Mouse (Mus musculus): ENCODE data around the gene Jam2. TPM values are rescaled to one million over a fixed set of nuclear protein-coding genes. Genes with fewer than 3 reads are reported as not detected.

Gene Jam2
- total RNA-seq, 2 experiments from 2014 or later = 24.6 to 25.5 TPM

DNA sequence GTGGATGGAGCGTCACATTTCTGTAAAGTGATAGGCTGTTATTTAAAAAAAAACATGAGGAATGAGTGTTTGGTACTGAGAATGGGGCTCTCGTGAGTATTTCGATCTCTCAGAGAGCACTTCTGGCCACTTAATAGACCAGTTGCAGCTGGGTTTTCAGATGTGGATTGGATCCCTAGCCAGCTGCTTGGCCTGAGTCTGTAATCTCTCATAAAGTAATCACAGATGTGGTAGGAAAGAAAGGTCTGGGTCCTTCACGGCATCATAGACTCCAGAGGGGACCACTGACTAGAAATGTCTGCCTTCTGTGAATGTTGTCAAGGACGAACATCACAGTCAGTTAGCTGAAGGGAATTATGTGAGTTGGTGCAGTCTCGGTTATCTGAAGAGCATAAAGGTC, 4.5 kb downstream of the Jam2 start:
- intact Hi-C loops (cut with DNase I) = loop anchor here (5.0 kb wide), 1 partner anchor 39 kb away; no protein-coding TSS in a partner anchor
- DNase-seq (ENCODE audit: low spot score in 2 of 2) = no peak

DNA sequence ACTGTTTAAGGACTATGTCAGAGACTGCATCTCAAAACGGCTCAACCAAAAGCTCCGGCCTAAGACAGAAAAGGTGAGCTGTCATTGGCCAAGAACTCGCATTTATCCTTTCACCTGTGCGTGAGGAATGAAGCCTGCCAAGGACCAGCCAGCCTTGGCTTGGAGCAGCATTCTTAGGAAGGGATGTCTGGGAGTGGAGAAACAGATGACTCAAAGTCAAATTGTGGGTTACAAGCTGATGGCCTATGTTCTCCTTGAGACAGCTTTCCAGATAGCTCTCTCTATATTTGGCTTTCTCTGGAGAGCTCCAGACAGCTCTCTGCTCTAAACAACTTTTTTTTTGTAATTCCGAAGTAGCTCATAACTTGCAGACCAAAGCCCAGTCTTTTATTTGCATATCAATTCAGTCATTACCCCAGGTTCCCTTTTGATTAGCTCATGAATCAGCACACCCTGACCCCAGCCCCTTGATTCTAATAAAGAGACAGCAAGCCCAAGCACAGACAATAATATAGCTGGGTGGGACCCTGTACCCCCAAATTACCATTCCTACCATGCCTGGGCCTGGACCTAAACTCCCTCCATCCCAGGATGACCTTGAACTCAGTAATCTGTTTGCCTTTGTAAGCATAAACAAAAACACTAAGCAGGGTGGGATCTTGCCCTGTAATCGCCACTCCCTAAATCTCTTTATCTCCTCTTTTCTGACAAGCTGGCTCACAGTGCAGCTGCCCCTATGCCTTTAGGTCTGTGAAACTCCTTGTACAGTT, 5.1 kb downstream of the Jam2 start:
- intact Hi-C loops (cut with DNase I) = loop anchor here (5.0 kb wide), 1 partner anchor 38 kb away; no protein-coding TSS in a partner anchor
- DNase-seq (ENCODE audit: low spot score in 2 of 2) = no peak

DNA sequence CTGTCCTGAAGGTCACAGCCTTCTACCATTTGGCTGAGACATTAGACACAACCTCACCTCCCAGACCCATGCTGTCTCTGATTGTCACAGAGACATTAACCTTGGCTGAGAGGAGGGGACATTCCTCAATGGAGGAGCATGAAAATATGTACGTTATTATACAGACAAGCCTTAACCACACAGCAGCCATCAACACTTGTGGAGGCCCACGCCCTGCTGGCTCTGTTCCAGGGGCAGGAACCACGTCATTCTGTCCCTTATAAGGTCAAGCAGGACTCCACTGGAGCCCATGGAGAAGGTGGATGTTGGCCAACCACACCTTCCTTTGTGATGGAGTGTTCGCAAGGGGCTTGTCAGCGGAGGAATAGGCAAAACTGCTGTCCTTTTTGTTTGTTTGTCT, 5.8 kb downstream of the Jam2 start:
- intact Hi-C loops (cut with DNase I) = loop anchor here (5.0 kb wide), 1 partner anchor 38 kb away; no protein-coding TSS in a partner anchor
- no peak for DNase-seq (ENCODE audit: low spot score in 2 of 2)

DNA sequence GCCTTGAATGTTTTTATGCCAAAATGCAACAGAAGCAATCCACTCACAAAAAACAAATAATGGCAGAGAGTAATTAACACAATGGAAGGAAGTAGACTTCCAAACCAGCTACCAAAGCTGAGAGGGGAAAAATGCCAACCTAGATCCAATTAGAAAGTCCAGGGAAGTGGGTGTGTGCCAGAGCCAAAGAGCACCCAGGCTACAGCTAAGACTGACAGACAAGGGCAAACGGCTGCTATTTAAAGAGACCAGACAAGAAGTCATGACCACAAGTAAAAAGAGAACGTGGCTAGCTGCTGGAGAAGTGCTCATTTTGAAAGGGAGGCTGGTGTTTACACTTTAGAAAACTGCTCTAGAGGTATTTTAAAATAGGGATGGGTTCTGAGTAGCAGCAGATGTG, 9.4 kb downstream of the Jam2 start:
- DNase-seq (ENCODE audit: low spot score in 2 of 2) = no peak
- intact Hi-C loops (cut with DNase I) = no loop called here

DNA sequence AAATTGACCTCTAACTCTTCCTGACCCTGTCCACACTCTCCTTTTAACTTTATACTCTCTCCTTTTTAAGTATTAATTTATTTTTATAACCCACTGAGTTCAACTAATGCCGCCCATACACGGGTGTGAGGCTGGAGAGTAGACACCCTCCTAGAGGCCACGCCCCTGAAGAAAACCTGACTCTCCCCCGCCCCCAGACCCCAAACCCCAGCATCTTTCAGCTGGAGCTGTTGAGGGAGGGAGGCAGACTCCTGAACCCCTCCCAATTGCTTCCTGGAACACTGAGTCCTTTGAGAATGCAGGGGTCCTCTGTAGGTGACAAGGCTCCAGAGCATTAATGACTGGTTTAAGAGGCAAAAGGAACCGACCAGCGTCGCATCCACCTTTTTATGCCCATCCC, 11.0 kb downstream of the Jam2 start:
- no peak for DNase-seq (ENCODE audit: low spot score in 2 of 2)
- intact Hi-C loops (cut with DNase I) = no loop called here

DNA sequence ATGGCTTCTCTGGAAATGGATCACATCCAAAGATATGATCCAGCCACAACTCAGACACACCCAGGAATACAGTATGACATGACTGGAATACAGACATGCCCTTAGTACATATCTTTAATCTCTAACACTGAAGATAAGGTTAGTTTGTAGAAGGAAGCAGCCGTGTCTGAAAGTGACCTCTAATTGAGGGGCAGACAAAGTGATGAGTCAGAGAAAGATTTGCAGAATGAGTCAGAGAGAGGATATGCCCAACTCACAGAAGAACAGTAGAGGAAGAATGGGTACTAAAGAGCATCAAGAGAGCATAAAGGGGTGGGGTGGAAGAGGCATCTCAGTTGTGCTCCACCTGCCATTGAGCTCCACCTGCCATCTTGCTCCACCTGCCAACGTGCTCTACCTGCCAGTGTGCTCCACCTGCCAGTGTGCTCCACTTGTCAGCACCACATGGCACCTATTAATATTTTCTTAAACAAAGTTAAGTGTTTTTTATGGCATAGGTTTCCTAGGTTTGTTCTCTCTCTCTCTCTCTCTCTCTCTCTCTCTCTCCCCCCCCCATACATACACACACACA, 16.8 kb downstream of the Jam2 start:
- intact Hi-C loops (cut with DNase I) = no loop called here

DNA sequence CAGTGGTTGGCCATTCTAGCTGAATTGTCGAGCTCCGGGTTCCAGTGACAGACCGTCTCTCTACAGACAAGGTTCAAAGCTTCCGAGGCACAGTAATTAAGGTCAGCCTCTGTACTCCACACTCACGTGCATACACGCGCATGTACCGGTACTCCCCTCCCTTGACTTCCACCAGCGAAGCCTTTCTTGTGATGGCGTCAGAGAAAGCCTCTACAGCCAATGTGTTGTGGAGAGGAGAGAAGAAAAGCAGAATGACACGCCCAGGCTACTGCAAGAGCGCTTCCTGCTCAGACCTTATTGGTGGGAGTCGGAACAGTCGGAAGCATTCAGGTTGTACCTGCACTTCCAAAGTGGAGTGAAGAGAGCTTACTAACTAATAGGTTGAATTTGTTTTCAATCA, 19.5 kb downstream of the Jam2 start:
- no peak for DNase-seq (ENCODE audit: low spot score in 2 of 2)
- intact Hi-C loops (cut with DNase I) = no loop called here

More for the DNA sequence above, 16.8 kb downstream of the Jam2 start:
- DNase-seq (ENCODE audit: low spot score in 2 of 2) = no peak

DNA sequence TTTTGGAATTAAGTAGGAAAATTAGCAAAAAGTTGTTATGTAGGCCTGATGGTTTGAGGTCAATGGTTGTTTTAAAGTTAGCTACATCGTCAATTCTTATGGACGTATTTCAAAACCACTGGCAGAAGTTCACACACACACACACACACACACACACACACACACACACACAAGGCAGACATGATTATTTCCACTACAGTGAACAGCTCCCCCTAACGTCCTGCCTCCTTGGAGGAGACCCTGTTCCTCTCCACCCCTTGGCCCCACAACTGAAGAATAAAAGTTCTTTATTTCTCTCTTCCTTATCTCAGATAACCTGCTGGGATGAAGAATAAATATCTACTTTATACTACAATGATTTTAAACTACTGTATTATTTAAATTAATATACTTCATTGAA, 21.4 kb downstream of the Jam2 start:
- intact Hi-C loops (cut with DNase I) = no loop called here
- DNase-seq (ENCODE audit: low spot score in 2 of 2) = no peak

DNA sequence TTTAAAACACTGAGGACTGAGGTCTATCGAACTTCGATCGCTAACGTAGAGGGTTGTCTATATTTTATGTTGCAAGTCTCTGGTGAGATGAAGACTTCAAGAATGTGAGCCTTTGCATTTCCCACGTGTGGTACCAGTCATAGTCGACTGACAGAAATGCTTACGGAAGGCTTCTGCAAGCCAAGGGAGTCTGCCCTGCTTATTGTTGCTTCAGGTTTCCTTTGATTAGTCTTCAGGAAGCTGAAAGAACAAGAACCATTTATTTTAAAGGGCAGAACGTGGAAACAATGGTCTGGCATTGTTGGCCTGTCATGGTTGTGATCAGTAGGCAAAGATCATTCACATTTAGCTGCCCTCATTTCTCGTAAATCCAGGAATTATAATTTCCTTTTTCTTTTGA, 22.8 kb downstream of the Jam2 start:
- intact Hi-C loops (cut with DNase I) = no loop called here
- no peak for DNase-seq (ENCODE audit: low spot score in 2 of 2)

DNA sequence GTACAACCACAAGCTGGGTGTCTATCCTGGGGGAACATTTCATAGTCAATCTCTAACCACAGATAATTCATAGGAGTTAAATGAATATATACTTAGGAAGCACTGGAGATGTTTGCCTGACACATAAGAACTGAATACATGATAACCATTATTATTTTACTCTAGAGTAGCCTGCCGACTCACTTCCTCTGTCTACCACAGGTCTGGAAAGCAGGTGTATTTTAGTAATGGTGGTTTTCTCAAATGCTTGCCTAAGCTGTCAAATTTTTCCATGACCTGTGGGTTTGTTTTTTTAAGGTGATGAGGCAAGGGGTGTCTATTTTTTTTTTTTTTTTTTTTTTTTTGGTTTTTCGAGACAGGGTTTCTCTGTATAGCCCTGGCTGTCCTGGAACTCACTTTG, 26.1 kb downstream of the Jam2 start:
- no peak for DNase-seq (ENCODE audit: low spot score in 2 of 2)
- intact Hi-C loops (cut with DNase I) = no loop called here

DNA sequence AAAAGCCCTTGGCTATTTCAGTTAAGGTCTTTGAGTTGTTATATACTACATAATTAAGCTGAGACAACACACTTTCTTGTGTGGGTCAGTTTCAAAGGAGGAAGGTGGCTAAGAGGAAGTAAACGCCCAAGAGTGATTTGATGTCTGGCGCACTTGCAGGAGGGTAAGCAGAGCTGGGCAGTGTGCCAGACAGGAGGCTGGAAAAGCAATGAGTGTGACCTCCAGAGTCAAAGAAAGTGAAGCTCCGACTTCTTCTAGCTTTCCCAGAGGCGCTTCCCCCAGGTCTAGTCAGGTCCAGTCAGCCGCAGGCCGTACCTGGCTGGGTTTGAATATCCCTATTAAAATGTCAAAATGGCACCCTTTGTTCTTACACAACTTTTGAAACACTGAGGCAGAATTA, 28.3 kb downstream of the Jam2 start:
- intact Hi-C loops (cut with DNase I) = no loop called here
- peak in 1 of 2 experiments; percentile 13 for DNase-seq (ENCODE audit: low spot score in 2 of 2)

DNA sequence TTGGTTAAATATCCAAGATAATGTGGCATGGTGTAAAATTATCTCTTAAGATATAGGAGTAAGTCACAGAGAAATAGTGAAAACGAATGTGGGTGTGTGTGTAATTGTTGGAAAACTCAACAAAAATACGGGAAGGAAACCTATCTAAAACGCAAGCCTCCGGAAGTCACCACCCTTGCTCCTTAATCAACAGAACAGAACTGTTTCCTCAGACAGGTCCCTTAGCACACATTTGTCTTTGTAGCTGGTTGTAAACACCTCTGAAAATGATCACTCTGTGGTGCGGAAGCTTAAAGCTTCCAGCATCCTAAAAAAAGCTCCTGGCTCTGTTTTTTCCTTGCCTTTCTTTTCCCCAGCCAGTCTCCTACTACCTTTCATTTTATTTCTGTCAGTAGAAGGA, 30.9 kb downstream of the Jam2 start:
- DNase-seq (ENCODE audit: low spot score in 2 of 2) = no peak
- intact Hi-C loops (cut with DNase I) = no loop called here

DNA sequence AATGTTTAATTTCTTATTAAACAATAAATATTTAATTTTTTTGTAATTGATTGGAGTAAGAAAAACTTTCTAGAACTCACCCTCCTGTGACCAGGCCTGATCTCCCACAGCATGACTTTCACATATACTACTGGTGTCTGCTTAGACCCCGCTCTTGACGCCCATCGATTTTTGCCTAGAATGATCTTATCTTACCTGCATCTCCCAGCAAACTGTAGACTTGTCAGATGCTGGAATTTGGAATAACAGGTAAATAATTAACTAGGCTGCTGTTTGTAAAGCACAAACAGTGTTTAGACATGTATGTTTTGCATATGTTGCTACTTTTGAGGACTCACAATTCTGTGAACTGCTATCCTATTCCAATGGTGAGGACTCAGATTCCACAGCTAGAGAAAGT, 32.3 kb downstream of the Jam2 start:
- intact Hi-C loops (cut with DNase I) = no loop called here
- no peak for DNase-seq (ENCODE audit: low spot score in 2 of 2)

DNA sequence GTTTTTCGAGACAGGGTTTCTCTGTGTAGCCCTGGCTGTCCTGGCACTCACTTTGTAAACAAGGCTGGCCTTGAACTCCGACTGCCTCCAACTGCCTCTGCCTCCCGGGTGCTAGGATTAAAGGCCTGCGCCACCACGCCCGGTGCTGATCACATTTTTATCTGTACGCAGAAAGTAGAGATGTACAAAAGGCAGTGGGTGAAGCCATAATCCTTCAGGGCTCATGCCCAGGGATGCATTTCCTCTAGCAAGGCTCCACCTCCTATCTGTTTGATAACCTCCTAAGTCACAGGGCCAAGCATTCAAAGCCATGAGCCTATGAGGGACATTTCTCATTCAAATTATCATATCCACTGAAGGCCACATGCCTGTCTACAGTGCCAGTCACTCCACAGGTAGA, 34.0 kb downstream of the Jam2 start:
- DNase-seq (ENCODE audit: low spot score in 2 of 2) = no peak
- intact Hi-C loops (cut with DNase I) = no loop called here

DNA sequence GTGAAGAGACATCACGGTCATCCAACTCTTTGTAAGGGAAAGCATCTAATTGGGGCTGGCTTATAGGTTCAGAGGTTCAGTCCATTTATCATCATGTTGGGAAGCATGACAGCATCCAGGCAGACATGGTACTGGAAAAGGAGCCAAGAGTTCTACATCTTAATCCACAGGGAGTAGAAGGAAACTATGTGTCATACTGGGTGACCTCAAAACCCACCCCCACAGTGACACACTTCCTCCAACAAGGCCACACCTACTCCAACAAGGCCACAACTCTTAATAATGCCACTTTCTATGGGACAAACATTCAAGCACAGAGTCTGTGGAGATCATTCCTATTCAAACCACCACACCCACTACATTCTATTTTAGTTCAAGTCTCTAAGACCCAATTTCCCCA, 36.3 kb downstream of the Jam2 start:
- intact Hi-C loops (cut with DNase I) = no loop called here
- DNase-seq (ENCODE audit: low spot score in 2 of 2) = no peak

DNA sequence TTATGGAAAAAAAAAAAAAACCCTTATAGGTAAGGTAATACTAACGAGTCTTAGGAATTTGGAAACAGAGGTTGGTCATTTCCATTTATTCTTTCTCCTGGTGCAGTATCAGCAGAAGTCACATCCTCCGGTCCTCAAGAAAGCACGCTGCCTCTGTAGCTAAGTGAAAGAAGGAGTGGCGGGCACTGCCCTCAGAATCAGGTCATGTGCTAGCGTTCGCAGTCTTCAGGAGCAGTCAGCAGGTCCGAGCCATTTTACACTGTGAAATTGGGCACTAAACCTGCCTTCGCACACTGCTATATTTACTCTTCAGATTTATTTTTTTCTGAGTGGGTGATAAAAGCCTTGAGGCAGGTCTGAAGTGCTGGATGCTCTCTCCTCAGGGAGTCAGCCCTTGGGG, 39.9 kb downstream of the Jam2 start:
- no peak for DNase-seq (ENCODE audit: low spot score in 2 of 2)
- intact Hi-C loops (cut with DNase I) = no loop called here

DNA sequence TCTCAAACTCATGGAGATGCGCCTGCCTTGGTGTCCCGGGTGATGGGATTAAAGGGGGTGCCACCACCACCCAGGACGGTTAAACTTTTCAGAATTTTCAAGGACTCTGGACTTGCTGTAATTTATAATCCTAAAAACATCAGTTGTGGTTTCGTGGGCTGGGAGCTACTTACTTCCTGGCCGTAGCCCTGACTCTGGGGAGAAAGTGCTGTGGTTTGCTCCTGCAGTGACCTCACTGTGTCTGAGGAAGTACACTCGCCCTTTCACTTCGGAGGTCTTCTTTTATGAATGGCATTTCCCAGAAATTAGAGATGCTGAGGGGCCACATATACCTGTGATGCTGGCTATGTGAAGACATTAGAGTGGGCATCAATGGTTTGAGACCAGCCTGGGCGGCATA, 40.6 kb downstream of the Jam2 start:
- intact Hi-C loops (cut with DNase I) = no loop called here
- DNase-seq (ENCODE audit: low spot score in 2 of 2) = no peak

DNA sequence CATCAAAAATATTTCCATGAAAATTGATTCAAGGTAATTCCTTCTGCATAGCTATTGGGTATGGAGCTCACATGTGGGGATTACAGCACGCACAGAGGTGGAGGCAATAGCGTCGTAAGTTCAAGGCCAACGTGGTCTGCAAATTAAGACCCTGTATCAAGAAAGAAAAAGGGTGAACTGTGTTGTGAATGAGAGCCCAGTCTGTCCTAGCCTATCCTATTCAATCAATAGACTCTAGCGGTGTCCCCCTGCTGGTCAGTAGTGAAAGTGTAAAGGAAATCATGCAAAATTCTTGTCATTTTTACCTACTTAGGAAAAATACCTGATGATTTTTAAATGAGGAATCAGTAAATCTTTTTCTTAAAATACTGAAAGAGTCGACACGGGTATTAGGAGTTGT, 43.5 kb downstream of the Jam2 start:
- intact Hi-C loops (cut with DNase I) = loop anchor here (1.0 to 5.0 kb wide), 2 partner anchors 40 to 82 kb away; partner anchors contain the start of gene Mrpl39
- DNase-seq (ENCODE audit: low spot score in 2 of 2) = peak; percentile 38 to 62

DNA sequence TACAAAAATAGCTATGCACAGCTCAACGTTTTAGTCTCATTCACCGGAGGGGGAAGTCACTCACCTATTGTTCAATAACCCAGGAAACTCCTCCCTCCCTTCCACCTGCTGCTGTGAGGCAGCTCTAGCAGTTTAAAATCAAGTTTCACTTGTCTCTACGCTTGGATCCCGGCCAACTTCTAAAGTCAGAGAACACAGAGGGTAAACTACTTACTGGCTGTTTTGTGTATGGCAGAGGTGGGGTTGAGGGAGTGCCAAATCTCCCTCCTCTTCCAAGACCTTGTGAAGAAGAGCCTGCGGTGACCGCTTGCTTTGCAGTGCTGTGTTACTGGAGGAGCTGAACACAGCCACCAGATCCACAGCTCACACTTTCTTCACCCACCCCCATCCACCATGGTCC, 51.1 kb downstream of the Jam2 start:
- intact Hi-C loops (cut with DNase I) = no loop called here
- DNase-seq (ENCODE audit: low spot score in 2 of 2) = no peak

DNA sequence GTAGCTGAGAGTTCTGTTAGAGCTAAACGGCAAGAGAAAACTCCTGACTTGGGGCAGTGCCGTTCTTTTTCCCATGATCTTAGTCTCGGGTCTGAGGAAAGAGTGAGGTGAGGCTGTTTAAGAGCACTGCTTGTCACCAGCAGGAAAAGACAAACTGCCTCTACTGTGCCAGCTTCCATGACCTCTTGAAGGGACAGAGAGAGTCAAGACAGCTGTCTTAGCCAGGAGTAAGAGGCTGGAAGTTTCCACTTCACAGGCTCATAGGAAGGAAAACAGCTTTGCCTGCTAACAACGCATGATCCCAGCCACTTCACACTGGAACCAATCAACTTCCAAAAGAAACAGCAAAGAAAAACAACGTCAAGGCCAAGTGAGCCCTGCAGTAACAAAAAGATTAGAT, 57.8 kb downstream of the Jam2 start:
- intact Hi-C loops (cut with DNase I) = no loop called here
- no peak for DNase-seq (ENCODE audit: low spot score in 2 of 2)

DNA sequence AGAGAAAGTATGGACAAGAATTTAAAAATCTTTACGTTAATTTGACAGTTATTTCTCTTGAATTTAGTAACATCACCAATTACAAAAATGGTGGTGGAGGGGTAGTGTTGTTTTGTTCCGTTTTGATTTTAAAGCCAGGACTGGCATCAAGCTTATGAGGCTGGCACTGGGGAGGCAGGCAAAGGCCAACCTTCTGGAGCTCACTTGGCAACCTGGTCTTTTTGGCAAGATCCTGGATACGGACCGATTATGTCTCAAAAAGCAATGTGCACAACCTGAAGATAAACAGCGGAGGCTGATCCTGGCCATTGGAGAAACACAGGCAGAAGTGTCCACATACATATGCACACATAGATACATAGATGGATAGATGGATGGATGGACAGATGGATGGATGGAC, 58.8 kb downstream of the Jam2 start:
- intact Hi-C loops (cut with DNase I) = no loop called here
- DNase-seq (ENCODE audit: low spot score in 2 of 2) = no peak
